Mouse (Mus musculus): ENCODE measurements around the gene Amdhd2. TPM values are rescaled to one million over a fixed set of nuclear protein-coding genes. Genes with fewer than 3 reads are reported as not detected.

The Amdhd2 gene
- polyA plus RNA-seq, 1 experiment from 2014 or later, result 18.5 TPM

DNA sequence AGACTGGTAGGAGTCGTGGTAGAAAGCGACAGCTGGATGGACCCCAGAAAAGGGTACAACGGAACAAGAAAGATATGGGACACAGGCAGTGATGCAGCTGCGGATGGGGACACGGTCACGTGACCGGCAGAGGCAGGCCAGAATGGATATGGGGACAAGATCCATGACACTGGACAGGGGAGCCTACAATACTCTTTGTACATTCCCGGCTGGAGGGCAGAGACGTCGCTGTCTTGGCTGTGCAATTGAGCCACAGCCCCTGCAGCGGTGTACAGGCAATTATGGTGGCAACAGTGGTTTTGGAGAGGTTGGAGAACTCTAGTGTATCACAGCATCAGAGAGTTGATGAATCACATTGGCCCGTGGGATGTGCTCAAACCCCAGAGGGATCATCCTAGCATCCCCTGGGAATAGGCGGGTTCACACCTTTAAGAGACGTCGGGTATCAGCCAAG lies 42.4 kb upstream of the Amdhd2 start:
- TF ChIP-seq EP300 (IDR thresholded peaks at IDR 0.05; ENCODE audit: low read depth) (no peak), CTCF (IDR thresholded peaks at IDR 0.05; ENCODE audit: low read depth) (no peak)
- DNase-seq (no peak), ATAC-seq (peak; percentile 8)
- WGBS (ENCODE audit: insufficient replicate concordance), result 4% methylated on average over 15 of the region's 15 CpGs
- Histone ChIP-seq H3K36me3 (replicated peaks; ENCODE audit: insufficient read depth, low read length) (peaks cover 5% of the 10 kb centered on the region), H3K27ac (ENCODE audit: low read depth) (peak overlapping the region; percentile 94), H3K9ac (replicated peaks) (peak overlapping the region; percentile 89), H3K27me3 (ENCODE audit: insufficient read depth, low read length) (peaks cover 26% of the 10 kb centered on the region), H3K4me3 (ENCODE audit: low read depth, low read length) (peak overlapping the region; percentile 86), H3K4me2 (ENCODE audit: low read depth, low read length) (peak overlapping the region; percentile 99), H3K9me3 (ENCODE audit: low read length) (no peaks in the 10 kb centered on the region), H3K4me1 (ENCODE audit: insufficient read depth) (peaks cover 93% of the 10 kb centered on the region)

GRCm38 (mm10) chr17:24205284-24205888 lies 41.8 kb upstream of the Amdhd2 start, which contains the start of gene Tbc1d24:
Tbc1d24 (minus strand) TSS chr17:24205562.
- Histone ChIP-seq H3K9me3 (ENCODE audit: low read length) (no peaks in the 10 kb centered on the region), H3K9ac (replicated peaks) (peak within 1 kb of the TSS; percentile 89), H3K4me2 (ENCODE audit: low read depth, low read length) (peak within 1 kb of the TSS; percentile 99), H3K36me3 (replicated peaks; ENCODE audit: insufficient read depth, low read length) (peaks cover 7% of the 10 kb centered on the region), H3K27ac (ENCODE audit: low read depth) (peak within 1 kb of the TSS; percentile 94), H3K4me1 (ENCODE audit: insufficient read depth) (peaks cover 91% of the 10 kb centered on the region), H3K27me3 (ENCODE audit: insufficient read depth, low read length) (peaks cover 26% of the 10 kb centered on the region), H3K4me3 (ENCODE audit: low read depth, low read length) (peak within 1 kb of the TSS; percentile 86)
- peak; percentile 94 for DNase-seq
- peak; percentile 62 for ATAC-seq
- TF ChIP-seq EP300 (IDR thresholded peaks at IDR 0.05; ENCODE audit: low read depth) (no peak), CTCF (IDR thresholded peaks at IDR 0.05; ENCODE audit: low read depth) (no peak)
- WGBS (ENCODE audit: insufficient replicate concordance), result under 1% methylated on average over 58 of the region's 65 CpGs

DNA sequence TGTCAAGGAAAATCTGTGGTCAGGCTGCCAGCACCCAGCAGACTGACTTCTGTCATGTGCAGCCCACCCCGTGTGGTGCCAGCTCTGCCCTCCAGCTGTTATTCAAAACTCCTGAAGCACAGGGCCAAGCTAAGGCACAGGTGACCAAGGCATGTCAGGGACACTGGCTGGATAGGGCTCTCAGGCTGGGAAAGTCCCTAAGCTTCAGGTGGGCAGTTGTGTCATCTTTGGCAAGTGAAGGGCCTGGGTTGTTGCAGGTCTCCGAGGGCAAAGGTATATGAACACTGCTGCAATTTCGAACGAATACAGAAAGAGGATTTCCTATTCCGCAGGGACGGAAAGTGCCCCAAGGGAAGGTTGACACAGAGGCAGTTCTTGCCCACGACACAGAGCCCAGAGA lies 41.3 kb upstream of the Amdhd2 start:
- Histone ChIP-seq H3K9me3 (ENCODE audit: low read length) (no peaks in the 10 kb centered on the region), H3K27ac (ENCODE audit: low read depth) (peak overlapping the region; percentile 94), H3K4me3 (ENCODE audit: low read depth, low read length) (peak overlapping the region; percentile 86), H3K4me1 (ENCODE audit: insufficient read depth) (peaks cover 96% of the 10 kb centered on the region), H3K4me2 (ENCODE audit: low read depth, low read length) (peak overlapping the region; percentile 99), H3K36me3 (replicated peaks; ENCODE audit: insufficient read depth, low read length) (peaks cover 7% of the 10 kb centered on the region), H3K9ac (replicated peaks) (peak overlapping the region; percentile 89), H3K27me3 (ENCODE audit: insufficient read depth, low read length) (peaks cover 20% of the 10 kb centered on the region)
- peak; percentile 45 for ATAC-seq
- no peak for TF ChIP-seq CTCF (IDR thresholded peaks at IDR 0.05; ENCODE audit: low read depth)
- no peak for TF ChIP-seq EP300 (IDR thresholded peaks at IDR 0.05; ENCODE audit: low read depth)
- DNase-seq, result peak; percentile 57
- 3% methylated on average over 7 of the region's 7 CpGs for WGBS (ENCODE audit: insufficient replicate concordance)

GRCm38 (mm10) chr17:24203611-24204534 lies 40.3 kb upstream of the Amdhd2 start:
- Histone ChIP-seq H3K9ac (replicated peaks) (peak overlapping the region; percentile 89), H3K27ac (ENCODE audit: low read depth) (peak overlapping the region; percentile 94), H3K4me2 (ENCODE audit: low read depth, low read length) (peak overlapping the region; percentile 99), H3K4me1 (ENCODE audit: insufficient read depth) (peaks cover 96% of the 10 kb centered on the region), H3K9me3 (ENCODE audit: low read length) (no peaks in the 10 kb centered on the region), H3K36me3 (replicated peaks; ENCODE audit: insufficient read depth, low read length) (peaks cover 7% of the 10 kb centered on the region), H3K27me3 (ENCODE audit: insufficient read depth, low read length) (peaks cover 19% of the 10 kb centered on the region), H3K4me3 (ENCODE audit: low read depth, low read length) (peak overlapping the region; percentile 86)
- DNase-seq (no peak), ATAC-seq (no peak)
- WGBS (ENCODE audit: insufficient replicate concordance), result 52% methylated on average over 3 of the region's 3 CpGs
- TF ChIP-seq CTCF (IDR thresholded peaks at IDR 0.05; ENCODE audit: low read depth), result no peak
- no peak for TF ChIP-seq EP300 (IDR thresholded peaks at IDR 0.05; ENCODE audit: low read depth)

DNA sequence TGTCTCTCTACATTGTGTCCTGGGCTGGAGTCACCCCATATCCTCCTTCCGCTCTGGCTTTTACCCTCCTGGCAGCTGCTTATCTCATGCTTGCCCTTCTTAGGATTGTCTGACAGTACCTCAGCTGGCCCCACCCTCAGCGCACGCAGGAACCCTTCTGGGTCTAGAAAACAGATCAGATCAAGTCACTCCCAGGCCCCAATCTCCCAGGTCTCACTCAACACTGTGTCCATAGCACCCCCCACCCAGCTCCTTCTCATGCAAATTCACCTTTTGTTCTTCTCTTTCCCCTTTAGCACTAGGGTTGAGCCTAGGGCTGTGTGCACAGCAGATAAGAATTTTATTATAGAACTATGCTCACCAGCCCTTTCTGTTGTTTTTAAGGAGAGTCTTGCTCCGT lies 39.5 kb upstream of the Amdhd2 start:
- Histone ChIP-seq H3K27me3 (ENCODE audit: insufficient read depth, low read length) (peaks cover 15% of the 10 kb centered on the region), H3K4me1 (ENCODE audit: insufficient read depth) (peaks cover 93% of the 10 kb centered on the region), H3K4me2 (ENCODE audit: low read depth, low read length) (peak overlapping the region; percentile 99), H3K36me3 (replicated peaks; ENCODE audit: insufficient read depth, low read length) (peaks cover 10% of the 10 kb centered on the region), H3K27ac (ENCODE audit: low read depth) (peak overlapping the region; percentile 94), H3K9me3 (ENCODE audit: low read length) (no peaks in the 10 kb centered on the region), H3K9ac (replicated peaks) (peak overlapping the region; percentile 89), H3K4me3 (ENCODE audit: low read depth, low read length) (peak overlapping the region; percentile 86; the same call in 1 of the 2 replicates)
- peak; percentile 64 for ATAC-seq
- DNase-seq, result peak; percentile 76
- peak; percentile 60; the same call in 1 of the 2 replicates for TF ChIP-seq EP300 (IDR thresholded peaks at IDR 0.05; ENCODE audit: low read depth)
- no peak for TF ChIP-seq CTCF (IDR thresholded peaks at IDR 0.05; ENCODE audit: low read depth)
- WGBS (ENCODE audit: insufficient replicate concordance), result 43% methylated on average over 4 of the region's 4 CpGs

DNA sequence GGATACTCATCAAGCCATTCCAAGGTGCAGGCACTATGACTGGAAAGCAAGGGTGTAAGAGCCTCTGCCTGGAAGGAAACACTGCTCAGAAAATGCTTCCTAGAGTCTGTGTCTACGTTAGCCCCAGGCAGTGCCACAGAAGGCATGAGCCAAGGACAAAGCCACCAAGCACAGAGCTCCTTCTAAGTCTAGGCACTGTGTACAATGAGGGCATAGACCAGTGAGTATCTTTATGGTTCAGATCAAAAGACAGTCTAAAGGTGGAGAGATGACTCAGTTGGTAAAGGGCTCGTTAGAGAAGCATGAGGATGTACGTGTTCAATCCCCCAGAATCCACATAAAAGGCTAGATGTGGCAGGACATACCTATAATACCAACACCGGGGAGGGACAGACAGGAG lies 37.5 kb upstream of the Amdhd2 start:
- TF ChIP-seq CTCF (IDR thresholded peaks at IDR 0.05; ENCODE audit: low read depth) (no peak), EP300 (IDR thresholded peaks at IDR 0.05; ENCODE audit: low read depth) (no peak)
- Histone ChIP-seq H3K9ac (replicated peaks) (no peak overlapping the region), H3K4me2 (ENCODE audit: low read depth, low read length) (no peak overlapping the region), H3K36me3 (replicated peaks; ENCODE audit: insufficient read depth, low read length) (peaks cover 17% of the 10 kb centered on the region), H3K4me1 (ENCODE audit: insufficient read depth) (peaks cover 90% of the 10 kb centered on the region), H3K4me3 (ENCODE audit: low read depth, low read length) (no peak overlapping the region), H3K27ac (ENCODE audit: low read depth) (no peak overlapping the region), H3K27me3 (ENCODE audit: insufficient read depth, low read length) (no peaks in the 10 kb centered on the region), H3K9me3 (ENCODE audit: low read length) (no peaks in the 10 kb centered on the region)
- 76% methylated on average over 4 of the region's 4 CpGs for WGBS (ENCODE audit: insufficient replicate concordance)
- no peak for ATAC-seq
- no peak for DNase-seq

Measured in liver, postnatal 0 days (tissue).